Mouse (Mus musculus) liver, adult 2 months (tissue): ENCODE measurements around the gene Gm2a.

Experiments used
- CTCF ChIP-seq: fragments of 200-500 bp; IDR thresholded peaks from 2 replicates; pipeline ENCODE4 v1.5.1; 2011; ENCODE audit warnings: low read depth, low read length, control low read depth
- POLR2A ChIP-seq: fragments of 200-500 bp; IDR thresholded peaks from 2 replicates; pipeline ENCODE4 v1.6.1; 2011; ENCODE audit warnings: low read length, control low read depth; ENCODE audit not compliant: insufficient read depth; ENCODE audit errors: extremely low read depth

- TF ChIP-seq POLR2A = no peak
- TF ChIP-seq CTCF = no peak
Measured at GRCm38 (mm10) chr11:55128411-55128810, 30.5 kb downstream of the Gm2a start.
